Mouse (Mus musculus) embryo, embryonic 10 days (tissue): ENCODE measurements around the gene Fto.

Source experiments
- DNase-seq: peaks from one replicate; pipeline ENCODE4 v3.0.0-alpha.2; 2015; ENCODE audit warnings: low spot score

Fto gene

DNA sequence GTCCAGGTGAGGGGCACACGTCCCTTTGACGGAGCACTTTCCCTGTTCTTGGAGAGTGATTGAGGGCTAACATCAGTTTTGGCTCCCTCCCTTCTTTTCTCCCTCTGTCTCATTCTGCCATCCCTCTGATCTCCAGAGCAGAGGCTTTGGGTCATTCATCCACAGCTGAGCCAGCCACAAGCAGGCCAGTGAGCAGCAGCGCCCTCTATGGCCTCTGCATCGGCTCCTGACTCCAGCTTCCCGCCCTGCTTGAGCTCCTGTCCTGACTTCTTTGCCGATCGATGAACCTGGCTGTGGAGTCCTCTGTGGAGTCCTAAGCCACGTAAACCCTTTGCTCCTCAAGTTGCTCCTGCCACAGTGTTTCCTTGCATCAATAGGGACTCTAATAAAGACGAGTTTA is 10.9 kb downstream of the Fto start:
- DNase-seq: peak; percentile 66

DNA sequence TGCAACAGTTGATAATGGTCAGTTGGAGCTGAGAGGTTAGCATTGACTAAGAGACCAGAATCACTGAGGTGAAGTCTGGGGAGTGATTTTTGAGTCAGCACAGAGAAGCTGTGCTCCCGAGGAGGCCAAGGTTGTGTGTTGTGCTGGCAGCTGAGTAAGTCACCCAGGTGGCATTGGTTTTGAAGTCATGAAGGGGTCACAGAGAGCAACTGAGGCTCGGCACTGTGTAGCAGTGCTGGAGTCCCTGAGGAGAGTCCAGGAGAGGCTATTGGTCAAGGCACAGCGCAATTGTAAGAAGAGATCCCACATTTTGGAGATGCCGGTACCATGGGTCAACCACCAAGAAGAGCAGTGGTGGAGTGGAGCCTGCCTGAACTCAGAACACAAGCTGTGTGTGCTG is 11.6 kb downstream of the Fto start:
- DNase-seq: no peak

DNA sequence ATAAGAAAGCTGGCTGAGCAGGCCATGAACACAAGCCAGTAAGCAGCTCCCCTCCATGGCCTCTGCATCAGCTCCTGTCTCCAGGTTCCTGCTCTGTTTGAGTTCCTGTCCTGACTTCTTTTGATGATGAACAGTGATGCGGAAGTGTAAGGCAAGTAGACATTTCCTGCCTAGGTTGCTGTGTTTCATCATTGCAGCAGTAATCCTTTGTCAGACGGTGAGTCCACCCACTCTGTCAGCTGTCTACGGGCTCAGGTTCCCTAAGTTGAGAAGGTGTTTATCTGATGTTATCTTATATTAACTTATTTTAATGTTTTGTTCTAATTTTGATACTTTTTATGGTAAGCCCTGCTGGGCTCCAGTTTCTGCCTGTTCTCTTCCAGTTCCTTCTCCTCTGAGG is 12.7 kb downstream of the Fto start:
- no peak for DNase-seq

DNA sequence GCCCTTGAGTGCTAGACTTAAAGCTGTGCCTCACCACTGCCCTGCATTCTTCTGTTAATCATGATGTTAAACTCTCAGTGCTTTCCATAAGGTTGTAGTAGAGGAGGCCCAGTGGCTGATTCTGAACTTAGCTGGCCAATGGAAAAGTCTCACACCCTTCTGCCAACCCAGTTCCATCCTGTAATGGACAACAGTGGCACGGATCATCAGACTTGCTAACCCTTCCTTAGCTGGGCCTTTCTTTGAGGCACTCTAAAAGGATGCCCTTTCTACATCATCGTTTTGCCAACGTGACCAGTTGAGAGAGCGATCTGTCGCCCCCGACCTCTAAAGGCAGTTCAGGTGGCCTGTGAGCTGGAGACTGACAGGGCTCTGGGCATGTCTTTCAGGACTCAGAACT is 13.6 kb downstream of the Fto start:
- no peak for DNase-seq

DNA sequence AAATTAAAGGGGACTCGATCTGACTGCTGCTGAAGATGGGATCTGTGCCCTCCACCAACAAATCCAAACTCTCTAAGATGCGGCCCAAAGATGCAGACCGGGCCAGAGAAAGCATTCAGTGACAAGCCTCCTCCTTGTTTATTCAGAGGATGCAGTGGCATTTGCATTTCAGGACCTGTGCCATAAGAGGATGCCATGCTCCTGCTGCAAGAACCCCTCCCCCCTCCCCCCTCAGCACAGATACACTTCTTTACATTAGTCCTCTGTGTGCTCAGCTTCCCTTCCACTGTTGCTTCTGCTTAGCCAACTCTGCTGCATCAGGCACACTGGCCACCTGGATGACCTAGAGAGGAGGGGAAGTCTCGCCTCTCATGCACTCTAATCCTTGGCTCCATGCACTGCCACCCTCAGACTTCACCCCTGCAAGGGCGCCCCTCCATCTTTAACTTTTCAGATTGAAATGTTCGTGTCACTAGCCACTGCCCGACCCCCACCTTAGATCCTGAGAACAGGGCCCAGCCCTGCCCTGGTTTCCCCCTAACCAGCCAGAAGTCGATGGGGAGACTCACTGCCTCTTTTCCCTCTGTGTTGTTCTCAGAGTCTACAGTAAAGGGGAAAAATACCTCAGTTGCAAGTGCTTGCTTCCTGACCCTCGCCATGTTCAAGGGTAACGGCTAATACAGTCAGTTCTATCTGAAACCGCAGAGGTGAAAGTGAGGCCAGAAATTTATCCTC is 14.3 kb downstream of the Fto start:
- DNase-seq: no peak

DNA sequence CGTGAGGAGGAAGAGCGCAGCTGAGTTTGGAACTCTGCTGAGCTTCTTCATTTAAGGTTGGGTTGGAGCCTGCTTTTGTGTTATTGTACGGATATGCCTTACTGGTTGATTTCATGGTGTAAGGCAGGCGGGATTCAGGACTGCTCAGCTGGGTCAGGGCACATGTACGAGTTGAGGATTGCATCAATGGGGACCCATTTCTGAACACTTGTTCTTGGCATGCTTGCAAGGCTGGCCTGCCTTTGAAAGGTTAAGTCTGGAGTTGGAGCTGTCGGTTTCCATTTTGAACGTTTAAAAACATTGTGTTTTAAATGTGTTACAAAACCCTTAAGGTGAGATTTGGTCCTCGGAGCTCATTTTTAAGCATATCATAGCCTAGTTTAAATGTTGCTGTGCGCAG is 15.7 kb downstream of the Fto start:
- DNase-seq: no peak

DNA sequence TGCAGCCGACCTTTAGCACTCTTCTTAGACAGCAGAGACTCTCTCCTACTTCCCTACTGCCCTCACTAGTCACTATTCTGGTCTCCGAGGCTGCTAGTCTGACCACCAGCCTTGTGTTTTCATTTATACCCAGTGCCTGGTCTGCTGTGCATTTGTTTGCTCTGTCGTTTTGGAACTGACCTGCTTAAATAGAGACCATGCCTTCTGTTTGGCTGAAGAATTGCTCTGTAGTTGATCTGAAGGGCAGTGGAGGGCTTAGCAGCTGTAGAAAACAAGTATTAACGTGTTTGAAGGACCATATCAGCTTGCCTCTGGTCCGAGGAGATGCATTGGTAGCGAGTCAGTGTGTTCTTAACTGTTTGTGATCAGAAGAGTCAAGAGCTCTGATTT is 16.1 kb downstream of the Fto start:
- DNase-seq: no peak

DNA sequence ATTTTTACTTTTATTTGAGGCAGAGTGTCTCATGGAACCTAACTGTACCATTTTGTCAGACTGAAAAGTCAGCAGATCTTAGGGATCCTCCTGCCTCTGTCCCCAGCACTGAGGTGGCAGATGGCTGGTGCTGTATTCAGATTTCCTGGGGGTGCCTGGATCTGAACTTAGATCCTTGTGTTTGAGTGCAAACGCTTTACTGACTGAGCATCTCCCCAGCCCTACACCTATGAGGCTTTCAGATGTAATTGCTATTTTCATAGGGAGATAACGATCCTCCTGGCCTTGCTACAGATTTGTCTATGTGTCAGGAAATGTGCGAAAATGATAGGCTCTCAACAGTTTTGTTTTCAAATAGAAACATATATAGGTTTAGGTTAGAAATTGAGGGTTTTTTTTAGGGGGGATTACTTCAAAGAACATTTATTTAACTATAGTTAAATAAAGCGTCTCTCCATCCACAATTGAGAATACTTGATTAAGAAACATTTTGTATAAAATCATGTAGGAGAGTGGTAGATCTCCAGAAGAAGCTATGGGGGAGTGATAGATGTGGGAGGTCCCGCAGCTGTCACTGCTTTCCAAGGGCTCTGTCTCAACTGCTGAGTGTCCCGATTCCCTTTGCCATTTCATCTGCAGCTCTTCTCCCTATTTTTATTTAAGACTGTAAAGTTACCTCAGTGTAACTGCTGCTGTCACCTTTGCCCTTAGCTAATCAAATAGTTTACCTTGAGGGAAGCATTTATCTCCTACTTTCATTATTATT is 25.2 kb downstream of the Fto start:
- no peak for DNase-seq

DNA sequence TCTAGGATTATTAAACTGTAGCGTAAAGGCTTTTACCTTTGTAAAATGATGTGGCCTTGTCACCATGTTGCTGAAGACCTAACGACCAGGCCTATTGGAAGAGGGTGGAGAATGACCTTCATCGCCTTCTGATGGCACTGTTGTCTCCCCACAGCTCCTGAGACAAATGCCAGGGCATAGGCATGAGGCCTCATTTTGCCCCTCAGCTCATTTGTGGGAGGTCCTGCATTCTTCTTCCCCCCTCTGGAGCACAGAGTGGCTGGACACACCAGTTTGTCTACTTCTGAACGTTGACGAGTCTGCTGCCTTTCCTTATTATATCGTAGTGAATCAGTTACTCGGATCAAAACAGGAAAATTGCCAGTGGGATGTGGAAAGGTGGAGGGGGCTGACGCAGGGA is 26.3 kb downstream of the Fto start:
- no peak for DNase-seq

DNA sequence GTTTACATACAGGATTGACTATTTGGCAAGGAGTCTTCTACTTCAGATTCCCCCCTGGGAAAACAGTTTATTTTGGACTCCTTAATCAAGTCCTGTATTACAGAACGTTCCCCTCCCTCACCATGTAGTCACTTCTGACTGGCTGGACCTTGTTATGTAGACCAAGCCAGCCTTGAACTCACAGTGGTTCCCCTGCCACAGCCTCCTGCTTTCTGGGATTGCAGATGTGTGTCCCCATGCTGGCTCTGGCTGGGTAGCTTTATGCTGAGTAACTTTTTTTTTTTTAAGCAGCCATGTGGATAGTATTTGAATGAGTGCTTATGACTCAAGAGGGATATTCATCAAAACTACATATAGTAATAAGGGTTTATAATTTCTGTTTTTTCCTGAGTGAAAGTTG is 27.4 kb downstream of the Fto start:
- no peak for DNase-seq

DNA sequence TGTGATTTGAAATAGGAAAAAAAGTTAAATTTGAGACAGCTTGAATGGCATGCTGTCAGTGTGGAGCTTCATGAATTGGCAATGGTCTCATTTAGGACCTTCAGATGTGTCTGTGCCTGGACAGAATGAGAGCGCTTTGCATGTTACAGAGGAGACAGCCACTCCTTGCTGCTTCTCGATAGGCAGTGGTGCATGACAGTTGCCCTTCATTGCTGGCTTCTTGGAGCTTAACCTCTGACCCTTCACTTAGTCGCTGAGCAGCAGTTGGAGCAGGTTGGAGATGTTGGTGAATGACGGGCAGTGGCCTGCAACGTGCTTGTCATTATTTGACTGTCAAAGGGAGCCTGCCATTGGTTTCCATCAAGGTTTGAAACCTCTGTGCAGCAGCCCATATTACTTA is 28.9 kb downstream of the Fto start:
- DNase-seq: peak; percentile 76

DNA sequence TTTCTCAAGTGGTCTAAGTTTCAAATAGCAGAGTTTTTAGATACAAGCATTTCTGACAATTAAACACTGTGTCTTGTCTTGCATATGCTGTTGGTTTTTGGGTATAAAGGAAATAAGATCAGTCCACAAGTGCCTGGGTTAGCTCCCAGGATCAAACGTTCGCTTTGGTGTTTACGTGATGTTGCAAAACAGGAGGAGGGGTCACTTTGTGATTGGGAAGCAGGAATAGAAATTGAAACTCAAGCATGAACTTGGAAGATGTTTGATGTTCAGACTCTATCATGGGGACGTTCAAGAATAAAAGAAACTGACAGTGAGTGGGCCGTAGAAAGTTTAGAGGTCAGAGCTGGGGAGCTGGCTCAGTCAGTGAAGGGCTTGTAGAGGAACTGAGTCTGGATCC is 29.5 kb downstream of the Fto start:
- no peak for DNase-seq

DNA sequence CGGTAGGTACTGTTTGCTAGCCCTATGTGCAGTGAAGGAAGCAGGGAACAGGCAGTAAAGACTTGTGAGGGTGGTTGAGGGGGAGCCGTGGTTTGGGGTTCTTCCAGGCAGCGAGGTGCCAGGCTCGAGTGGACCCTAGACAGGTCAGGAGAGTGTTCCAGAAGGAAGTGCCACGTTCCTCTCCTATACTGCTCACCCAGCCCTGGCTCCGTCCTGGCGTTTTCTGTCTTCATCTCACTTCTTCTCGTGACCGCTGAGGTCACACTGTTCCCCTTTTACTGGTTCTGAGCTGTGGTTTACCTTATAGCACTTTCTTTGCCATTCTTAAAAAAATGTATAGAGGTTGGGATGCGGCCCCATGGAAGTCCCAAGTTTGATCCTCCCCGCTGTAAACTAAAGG is 31.3 kb downstream of the Fto start:
- DNase-seq: no peak

DNA sequence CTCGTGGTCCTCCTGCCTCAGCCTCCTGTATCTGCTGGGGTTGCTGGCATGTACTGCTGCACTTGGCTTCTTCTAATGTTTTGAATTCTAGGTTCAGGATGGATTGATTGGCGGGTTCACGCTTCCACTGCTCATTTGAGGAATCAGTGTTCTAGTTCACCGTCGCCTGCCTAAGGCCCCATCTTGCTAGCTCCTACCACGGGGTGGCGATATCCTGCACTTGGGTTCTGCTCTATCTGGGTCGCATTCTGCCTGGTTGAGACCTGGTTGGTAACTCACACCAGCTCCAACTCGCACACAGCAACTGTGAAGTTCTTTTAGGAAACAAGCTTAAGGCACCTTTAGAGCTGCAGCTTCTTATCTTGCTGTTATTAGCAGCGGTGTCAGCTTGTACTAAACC is 33.8 kb downstream of the Fto start:
- no peak for DNase-seq

DNA sequence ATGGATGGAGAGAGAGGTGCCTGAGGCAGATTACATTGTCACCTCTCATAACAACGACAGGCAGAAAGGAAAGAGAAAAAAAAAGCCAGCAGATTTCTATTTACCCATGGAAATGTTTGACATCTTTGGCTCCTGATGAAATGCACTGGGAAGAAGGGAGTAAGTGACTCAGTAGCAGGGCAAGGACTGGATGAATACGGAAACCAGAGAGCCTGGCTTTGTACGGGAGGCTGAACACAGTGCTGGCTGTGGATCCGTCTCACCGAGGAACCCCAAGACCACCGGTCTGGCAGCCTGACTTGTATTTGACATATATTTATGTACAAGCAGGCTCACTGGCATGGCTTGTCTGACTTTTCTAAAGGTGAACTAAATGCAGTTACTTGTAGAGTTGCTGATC is 34.3 kb downstream of the Fto start:
- no peak for DNase-seq

DNA sequence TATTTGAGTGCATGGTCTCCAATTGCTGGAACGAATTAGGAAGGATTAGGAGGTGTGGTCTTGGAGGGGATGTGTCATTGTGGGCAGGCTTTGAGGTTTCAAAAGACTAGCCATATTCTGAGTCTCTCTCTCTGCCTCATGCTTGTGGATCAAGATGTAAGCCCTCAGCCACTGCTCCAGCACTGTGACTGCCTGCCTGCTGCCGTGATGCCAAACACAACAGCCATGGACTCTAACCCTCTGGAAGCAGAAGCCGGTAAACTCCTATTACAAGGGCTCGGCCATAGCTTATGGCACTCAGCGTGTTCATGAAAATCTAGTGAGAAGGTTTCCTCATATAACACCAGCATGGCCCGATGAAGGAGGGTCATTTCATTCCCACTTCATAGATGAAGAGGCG is 36.5 kb downstream of the Fto start:
- no peak for DNase-seq

DNA sequence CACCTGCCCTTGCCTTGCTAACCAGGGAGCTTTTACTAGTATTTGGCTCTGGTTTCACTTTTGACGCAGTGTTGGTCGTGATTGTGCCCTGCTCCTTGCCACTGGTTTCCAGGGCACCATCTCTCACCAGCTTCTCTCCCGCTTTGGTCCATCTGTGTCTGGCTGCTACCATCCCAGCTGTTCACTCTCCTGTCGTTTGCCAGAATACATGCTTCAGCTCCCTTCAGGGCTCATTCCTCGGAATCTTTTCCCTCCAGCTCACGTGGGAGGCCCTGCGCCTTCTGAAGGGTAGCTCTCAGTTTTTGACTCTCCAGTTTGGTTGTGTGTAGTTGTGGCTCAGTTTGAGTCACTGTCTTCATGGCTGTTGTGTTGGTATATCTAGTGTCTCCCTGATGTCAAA is 37.3 kb downstream of the Fto start:
- DNase-seq: no peak

DNA sequence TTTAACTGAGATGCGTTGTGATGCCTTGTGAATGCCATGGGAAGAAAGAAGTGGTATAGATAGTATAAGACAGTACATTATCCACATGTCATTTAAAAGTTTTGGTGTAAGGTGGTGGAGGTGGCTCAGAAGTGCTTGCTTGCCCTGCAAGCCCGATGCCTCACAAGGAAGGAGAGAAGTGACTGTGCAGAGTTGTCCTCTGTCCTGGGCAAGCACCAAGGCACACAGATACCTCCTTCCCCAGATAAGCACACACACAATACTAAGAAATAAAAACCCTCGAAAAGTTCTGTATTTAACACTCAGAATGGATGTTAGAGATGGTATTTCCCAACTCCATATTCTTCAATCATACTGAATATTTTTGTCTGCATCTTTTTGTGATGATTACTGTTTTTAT is 39.3 kb downstream of the Fto start:
- DNase-seq: no peak

DNA sequence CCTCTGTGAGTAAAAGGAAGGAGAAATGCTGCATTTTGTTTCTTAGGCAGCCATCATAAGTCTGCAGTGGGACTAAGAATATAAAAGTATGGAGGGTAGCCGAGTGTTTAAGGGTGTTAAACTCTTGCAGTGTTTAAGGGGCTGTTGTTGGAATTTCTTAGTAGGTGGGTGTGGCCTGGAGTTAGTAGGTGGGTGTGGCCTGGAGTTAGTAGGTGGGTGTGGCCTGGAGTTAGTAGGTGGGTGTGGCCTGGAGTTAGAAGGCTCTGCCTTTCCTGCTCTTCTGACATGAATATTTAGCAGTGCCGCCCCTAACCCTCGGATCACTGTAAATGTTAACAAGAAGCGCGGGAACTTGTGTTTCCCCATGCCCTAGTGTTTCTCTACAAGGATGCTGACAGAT is 39.7 kb downstream of the Fto start:
- DNase-seq: no peak

DNA sequence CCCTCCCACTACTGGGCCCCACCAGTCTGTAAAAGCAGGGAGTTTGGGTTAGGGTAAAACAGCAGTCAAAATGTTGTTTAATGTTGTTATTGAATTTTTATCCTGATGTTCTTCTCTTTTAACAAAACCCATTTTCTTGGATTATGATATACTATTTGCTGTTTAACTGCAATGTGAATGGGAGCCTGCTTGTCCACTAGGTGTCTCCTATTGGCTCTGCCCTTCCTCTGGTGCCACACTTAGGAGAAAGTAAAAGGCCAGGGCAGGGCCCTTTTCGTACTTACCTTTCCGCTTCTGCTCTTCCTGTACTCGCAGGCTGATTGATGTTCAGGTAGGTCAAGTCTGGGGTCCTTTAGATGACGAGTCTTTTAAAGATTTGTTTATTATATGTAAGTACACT is 40.6 kb downstream of the Fto start:
- DNase-seq: no peak

DNA sequence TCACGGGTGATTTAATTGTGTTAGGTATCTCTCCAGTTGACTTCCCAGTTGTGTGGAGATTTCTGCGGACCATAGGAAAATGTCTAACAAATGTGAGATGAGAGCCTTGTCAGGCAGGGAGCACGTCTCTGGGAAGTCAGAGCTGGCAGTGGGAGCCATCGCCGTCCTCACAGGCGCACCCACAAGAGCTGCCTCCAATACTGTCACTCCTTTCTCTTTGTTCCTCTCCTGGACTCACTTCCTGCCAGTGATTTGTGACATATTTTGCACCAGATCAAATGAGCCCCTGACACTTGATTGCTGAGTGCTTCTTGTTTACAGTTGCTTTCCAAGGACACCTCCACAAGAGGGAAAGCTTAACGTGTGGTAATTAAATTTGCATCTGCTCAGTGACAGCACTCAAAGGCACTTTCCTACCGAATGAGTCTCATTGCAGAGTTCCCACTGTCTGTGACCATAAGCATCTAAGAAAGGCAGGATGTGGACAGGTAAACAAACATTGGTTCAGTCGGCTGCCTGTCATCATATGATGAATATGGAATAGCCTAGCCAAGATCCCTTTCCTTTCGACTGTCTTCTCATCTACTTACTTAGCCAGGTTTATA is 42.1 kb downstream of the Fto start:
- DNase-seq: no peak

DNA sequence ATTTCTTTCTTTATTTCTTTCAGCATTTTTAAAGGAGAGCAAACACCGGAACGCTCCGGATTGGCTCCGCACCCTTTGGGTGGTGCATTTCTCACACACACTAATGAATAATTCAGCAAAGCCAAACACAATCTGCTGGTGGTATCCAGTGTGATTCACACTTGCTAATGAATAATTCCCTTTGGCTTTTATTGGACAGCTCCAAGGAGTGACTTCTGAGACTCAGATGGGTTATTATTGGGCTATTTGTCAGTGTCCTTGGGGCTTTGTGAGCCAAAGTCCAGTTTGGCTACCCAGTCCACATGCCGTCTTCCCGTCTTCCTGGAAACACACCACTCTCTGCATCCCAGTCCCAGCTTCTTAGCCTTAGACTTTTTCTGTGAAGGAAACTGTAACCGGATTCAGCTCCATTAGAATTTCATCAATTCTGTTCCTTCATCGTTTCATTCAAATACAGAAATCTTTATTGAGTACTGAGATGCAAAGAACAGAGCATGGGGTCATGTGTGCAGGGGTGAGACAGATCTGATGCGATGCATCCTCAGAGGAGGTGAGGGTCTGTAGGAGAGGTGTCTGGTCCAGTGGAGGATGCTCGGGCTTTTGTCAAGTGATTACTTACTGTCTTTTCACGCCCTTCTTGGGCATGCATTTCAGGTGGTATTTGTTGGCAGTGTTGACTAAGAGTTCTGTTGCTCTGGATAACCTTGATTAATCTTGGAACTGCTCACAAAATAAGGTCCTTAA is 42.8 kb downstream of the Fto start:
- DNase-seq: no peak

DNA sequence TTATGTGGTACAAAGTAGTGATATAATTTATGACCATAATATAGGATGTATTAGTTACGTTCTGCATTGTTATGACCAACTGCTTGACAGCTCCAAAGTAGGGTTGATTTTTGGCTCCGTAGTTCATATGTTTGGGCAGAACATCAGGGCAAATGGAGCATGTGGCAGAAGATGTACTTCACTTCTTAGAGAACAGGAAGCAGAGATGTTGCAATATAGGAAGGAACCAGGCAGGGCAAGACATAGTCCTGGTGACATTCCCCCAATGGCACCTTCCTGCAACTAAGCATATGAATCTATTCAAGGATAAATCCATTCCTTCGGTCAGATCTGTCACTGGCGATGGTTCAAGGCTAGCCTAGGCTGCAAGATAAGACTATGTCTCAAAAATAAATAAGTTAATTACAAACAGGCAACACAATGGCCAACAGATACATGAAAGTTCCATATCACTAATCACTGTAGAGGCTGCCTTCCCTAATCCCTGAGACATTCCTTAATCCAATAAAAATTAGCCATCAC is 44.2 kb downstream of the Fto start:
- DNase-seq: no peak
